Mouse (Mus musculus) v-Abl transformed pro-B cells (cell line): ENCODE data around the gene Rimbp3.

ENCODE experiments used
- in situ Hi-C, 2 experiments: fragments of 400-800 bp; cut with MboI; formaldehyde crosslinking; loops; one replicate each; pipeline ENCODE4 v1.15.1; 2025; ENCODE audit not compliant: unreplicated experiment in 2 of 2

Rimbp3 gene

DNA sequence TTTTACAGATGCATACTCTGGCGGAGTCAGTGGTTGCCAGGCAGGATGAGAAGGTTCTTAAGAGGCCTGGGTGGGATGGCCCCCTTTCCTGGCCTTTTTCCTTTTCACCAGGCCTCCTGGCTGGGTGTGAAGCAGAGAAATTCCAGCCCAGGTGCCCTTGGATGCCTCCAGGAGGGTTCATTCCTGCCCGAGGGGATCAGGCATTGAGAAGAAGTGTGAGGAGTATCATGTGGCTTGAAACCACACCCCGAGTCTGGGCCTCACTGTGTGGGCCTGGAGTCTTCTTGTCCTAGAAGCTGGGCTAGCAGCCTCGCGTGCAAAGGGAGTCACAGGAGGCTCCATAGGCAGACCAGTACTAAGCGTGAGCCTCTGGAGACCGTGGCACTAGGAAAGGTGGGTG lies 44.4 kb downstream of the Rimbp3 start:
- in situ Hi-C loops = no loop called here

DNA sequence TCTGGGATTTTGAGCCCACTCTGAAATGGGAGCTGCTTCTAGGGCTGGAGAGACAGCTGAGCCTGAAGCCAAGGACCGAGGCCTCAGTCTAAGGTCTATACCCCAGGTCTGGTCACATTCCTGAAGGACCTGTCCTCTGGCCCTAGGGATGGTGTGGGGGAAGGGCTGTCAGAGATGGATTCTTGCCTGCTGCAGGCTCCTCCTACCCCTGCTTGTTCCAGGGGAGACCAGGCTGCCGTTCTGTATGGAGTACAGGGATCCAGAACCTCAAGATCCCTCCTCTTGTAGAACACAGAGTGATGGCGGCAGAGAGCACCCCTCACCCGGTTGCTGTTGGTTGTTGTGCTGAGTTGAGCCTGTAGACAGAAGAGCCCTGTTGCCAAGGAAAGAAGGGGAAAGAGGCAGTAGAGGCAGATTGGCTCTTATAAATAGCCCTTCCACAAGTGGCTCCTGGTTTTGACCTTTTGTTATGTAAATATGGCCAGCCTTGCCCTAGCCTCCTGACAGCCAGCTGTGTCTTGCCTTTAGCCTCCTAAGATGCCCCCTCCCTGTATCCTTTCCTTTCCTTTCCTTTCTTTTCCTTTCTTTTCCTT lies 45.7 kb downstream of the Rimbp3 start:
- in situ Hi-C loops = no loop called here

DNA sequence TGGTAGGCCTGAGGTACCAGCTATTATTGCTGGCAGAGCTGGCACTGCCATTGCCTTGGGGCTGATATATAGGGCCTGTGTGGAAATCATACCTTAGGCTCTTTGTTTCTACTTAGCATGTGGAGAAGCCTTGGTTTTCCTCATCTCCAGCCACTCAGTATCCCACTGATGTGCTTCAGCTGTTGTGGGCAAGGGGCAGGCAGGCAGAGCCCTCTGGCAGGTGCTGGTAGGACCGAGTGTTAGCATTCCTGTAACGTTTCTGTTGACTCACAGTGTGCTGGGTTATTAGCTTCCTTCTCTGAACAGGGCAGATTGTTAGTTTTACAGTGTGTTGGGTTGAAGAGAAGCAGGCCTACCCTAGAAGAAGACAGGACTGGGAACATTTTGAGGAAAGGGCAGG lies 46.9 kb downstream of the Rimbp3 start:
- in situ Hi-C loops = no loop called here

DNA sequence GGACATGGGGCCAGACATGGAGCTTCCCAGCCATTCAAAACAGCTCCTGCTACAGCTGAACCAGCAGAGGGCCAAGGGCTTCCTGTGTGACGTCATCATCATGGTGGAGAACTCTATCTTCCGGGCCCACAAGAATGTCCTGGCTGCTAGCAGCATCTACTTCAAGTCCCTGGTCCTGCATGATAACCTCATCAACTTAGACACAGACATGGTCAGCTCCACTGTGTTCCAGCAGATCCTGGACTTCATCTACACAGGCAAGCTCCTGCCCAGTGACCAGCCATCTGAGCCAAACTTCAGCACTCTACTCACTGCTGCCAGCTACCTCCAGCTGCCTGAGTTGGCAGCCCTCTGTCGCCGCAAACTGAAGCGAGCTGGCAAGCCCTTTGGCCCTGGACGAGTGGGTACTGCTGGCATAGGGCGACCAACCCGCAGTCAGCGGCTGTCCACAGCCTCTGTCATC lies 49.0 kb downstream of the Rimbp3 start:
- in situ Hi-C loops = no loop called here

DNA sequence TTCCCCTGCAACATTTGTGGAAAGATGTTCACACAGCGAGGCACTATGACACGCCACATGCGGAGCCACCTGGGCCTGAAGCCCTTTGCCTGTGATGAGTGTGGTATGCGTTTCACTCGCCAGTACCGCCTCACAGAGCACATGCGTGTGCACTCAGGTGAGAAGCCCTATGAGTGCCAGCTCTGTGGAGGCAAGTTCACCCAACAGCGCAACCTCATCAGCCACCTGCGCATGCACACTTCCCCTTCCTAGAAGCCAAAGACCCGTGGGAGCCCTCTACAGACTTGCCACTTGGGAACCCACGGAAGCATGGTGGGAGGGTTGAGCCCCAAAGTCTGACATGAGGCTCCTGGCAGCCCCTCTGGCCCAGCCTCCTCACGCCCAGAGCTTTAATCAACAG lies 50.5 kb downstream of the Rimbp3 start:
- in situ Hi-C loops = no loop called here

DNA sequence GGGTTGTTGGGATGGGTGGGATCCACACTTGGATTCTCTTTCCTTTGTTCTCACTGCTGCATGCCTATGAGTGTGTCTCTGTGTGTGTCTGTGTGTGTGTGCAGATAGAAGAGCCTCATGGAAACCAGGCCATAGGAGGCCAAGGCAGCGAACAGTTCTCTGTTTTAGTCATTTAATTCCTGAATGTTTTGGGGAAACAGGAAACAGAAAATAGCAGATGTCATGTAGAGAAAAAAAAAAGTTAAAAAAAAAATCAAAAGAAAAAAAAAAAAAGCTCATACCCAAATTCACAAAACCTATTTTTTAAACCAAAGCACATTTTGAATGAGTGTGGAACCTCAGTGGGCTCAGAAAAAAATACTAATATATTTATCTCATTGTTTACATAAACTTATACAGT lies 52.9 kb downstream of the Rimbp3 start:
- in situ Hi-C loops = no loop called here
